ENCODE assay signal across 22 mouse cellular contexts in the genomic region with DNA sequence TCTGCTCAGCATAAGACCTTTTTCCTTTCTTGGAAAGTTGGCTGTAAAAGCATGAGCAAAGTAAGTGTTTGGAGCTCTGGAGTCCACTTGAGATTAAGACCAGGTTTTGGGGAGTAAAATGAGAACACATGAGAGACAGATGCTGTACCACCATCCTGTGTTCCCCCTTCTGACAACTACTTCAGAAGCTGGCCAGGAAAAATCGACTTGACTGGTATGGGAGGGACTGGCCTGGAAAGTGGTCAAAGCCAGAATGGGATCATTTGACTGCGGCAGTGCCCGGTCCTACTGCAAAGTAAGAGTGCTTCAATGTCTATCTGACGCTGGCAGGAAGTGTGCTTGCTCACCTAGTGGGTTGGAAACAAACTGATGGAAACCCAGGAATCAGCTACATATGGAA.
"Had no signal": no experiment of that assay in that cellular context is flagged by ENCODE, and none has a peak within 500 bp of the region (broad histone marks: within the 10 kb centered on the region; RNA-seq: fewer than 3 reads in every experiment).

No protein-coding gene starts in this region.

- H3K27ac ChIP-seq: liver, embryonic 12.5 days; liver, embryonic 15.5 days; lung, embryonic 15.5 days; midbrain, embryonic 10.5 days; midbrain, embryonic 13.5 days; neural tube, embryonic 12.5 days; neural tube, embryonic 15.5 days; stomach, embryonic 15.5 days had no signal

- H3K4me3 ChIP-seq: liver, embryonic 12.5 days; liver, embryonic 15.5 days; lung, embryonic 15.5 days; megakaryocyte, embryonic 14.5 days; midbrain, embryonic 10.5 days; midbrain, embryonic 13.5 days; neural tube, embryonic 12.5 days; neural tube, embryonic 15.5 days; stomach, embryonic 15.5 days had no signal

- H3K9me3 ChIP-seq: liver, embryonic 12.5 days; liver, embryonic 15.5 days; lung, embryonic 15.5 days; megakaryocyte, embryonic 14.5 days; midbrain, embryonic 10.5 days; midbrain, embryonic 13.5 days; neural tube, embryonic 12.5 days; neural tube, embryonic 15.5 days; stomach, embryonic 15.5 days had no signal

- H3K4me2 ChIP-seq: liver, embryonic 12.5 days; liver, embryonic 15.5 days; lung, embryonic 15.5 days; midbrain, embryonic 13.5 days; neural tube, embryonic 12.5 days; neural tube, embryonic 15.5 days; stomach, embryonic 15.5 days had no signal

- H3K27me3 ChIP-seq: lung, embryonic 15.5 days; megakaryocyte, embryonic 14.5 days; midbrain, embryonic 13.5 days; neural tube, embryonic 12.5 days; neural tube, embryonic 15.5 days; stomach, embryonic 15.5 days had no signal

- ATAC-seq: liver, embryonic 12.5 days; midbrain, embryonic 13.5 days had no signal

- H3K9ac ChIP-seq: liver, embryonic 12.5 days; liver, embryonic 15.5 days; lung, embryonic 15.5 days; midbrain, embryonic 13.5 days; neural tube, embryonic 12.5 days; neural tube, embryonic 15.5 days; stomach, embryonic 15.5 days had no signal

- H3K36me3 ChIP-seq: liver, embryonic 12.5 days; liver, embryonic 15.5 days; lung, embryonic 15.5 days; midbrain, embryonic 10.5 days; midbrain, embryonic 13.5 days; neural tube, embryonic 12.5 days; neural tube, embryonic 15.5 days; stomach, embryonic 15.5 days had no signal

- DNase-seq: kidney, adult 11 months; kidney, adult 8-10 months; kidney, postnatal 14 days; kidney, postnatal 4 days; left cerebral cortex, postnatal 4 days; liver; lung, adult 18-20 months; lung, postnatal 10 days; lung, postnatal 36 days; retina, postnatal 1 day; right cerebral cortex, postnatal 25 days; spleen, adult 18-20 months; thymus, postnatal 36 days had no signal

- H3K4me1 ChIP-seq: liver, embryonic 12.5 days; liver, embryonic 15.5 days; megakaryocyte, embryonic 14.5 days; neural tube, embryonic 12.5 days; neural tube, embryonic 15.5 days had no signal
